Mouse (Mus musculus) megakaryocyte, embryonic 14.5 days (primary cell): ENCODE measurements around the gene Trim69.

ENCODE experiments used
- FLI1 ChIP-seq: IDR thresholded peaks from 2 replicates; pipeline ENCODE4 v1.6.1; 2012; ENCODE audit warnings: low read length, inconsistent platforms, mixed read lengths
- GATA1 ChIP-seq: IDR thresholded peaks from 3 replicates; pipeline ENCODE4 v1.6.1; 2012; ENCODE audit warnings: mixed read lengths, low read length, inconsistent platforms, borderline replicate concordance

- TF ChIP-seq GATA1 (no peak), FLI1 (no peak)
These were observed 10.8 kb upstream of the Trim69 start for GRCm38 (mm10) chr2:122149716-122150115.
